Mouse (Mus musculus): ENCODE measurements around the gene Stx1a. TPM values are rescaled to one million over a fixed set of nuclear protein-coding genes. Genes with fewer than 3 reads are reported as not detected.
"Not testable (repeated sequence)": the region's sequence is repeated elsewhere in the genome, so short reads cannot be mapped to it uniquely, and the experiment has no call there.

Gene Stx1a
- polyA plus RNA-seq, 2 experiments, result 11.4 to 39.2 TPM

GRCm38 (mm10) chr5:135040059-135040458 is 16.8 kb downstream of the Stx1a start:
- no peak overlapping the region for H3K9ac ChIP-seq (ENCODE audit: low read depth, low read length, severe bottlenecking)
- WGBS, result 72% methylated on average over 6 of the region's 6 CpGs

GRCm38 (mm10) chr5:135040777-135041176 is 17.5 kb downstream of the Stx1a start:
- Histone ChIP-seq H3K4me3 (replicated peaks; ENCODE audit: low read length) (no peak overlapping the region), H3K36me3 (ENCODE audit: control insufficient read depth, insufficient read depth, low read length) (peaks cover 49% of the 10 kb centered on the region), H3K4me1 (ENCODE audit: control insufficient read depth, insufficient read depth, low read length) (no peaks in the 10 kb centered on the region), H3K27ac (replicated peaks; ENCODE audit: low read depth, low read length) (no peak overlapping the region), H3K4me2 (replicated peaks; ENCODE audit: low read depth, low read length, severe bottlenecking) (no peak overlapping the region), H3K27me3 (ENCODE audit: control insufficient read depth, insufficient read depth, low read length) (no peaks in the 10 kb centered on the region), H3K9me3 (ENCODE audit: control insufficient read depth, low read length) (no peaks in the 10 kb centered on the region), H3K9ac (ENCODE audit: low read depth, low read length, severe bottlenecking) (no peak overlapping the region)
- 77% methylated on average over 11 of the region's 11 CpGs for WGBS
- TF ChIP-seq POLR2A (IDR thresholded peaks at IDR 0.05; ENCODE audit: borderline replicate concordance, extremely low read depth, insufficient read depth, insufficient read length), result no peak
- ATAC-seq (ENCODE audit: low FRiP score, low read depth), result no peak
- DNase-seq (ENCODE audit: low spot score), result no peak

More at GRCm38 (mm10) chr5:135040059-135040458, 16.8 kb downstream of the Stx1a start:
- Histone ChIP-seq H3K4me2 (replicated peaks; ENCODE audit: low read depth, low read length, severe bottlenecking) (no peak overlapping the region), H3K27ac (replicated peaks; ENCODE audit: low read depth, low read length) (no peak overlapping the region), H3K4me3 (replicated peaks; ENCODE audit: low read length) (no peak overlapping the region), H3K27me3 (ENCODE audit: control insufficient read depth, insufficient read depth, low read length) (no peaks in the 10 kb centered on the region), H3K4me1 (ENCODE audit: control insufficient read depth, insufficient read depth, low read length) (no peaks in the 10 kb centered on the region), H3K9me3 (ENCODE audit: control insufficient read depth, low read length) (no peaks in the 10 kb centered on the region), H3K36me3 (ENCODE audit: control insufficient read depth, insufficient read depth, low read length) (peaks cover 42% of the 10 kb centered on the region)
- ATAC-seq (ENCODE audit: low FRiP score, low read depth), result no peak
- DNase-seq (ENCODE audit: low spot score), result no peak
- no peak for TF ChIP-seq POLR2A (IDR thresholded peaks at IDR 0.05; ENCODE audit: borderline replicate concordance, extremely low read depth, insufficient read depth, insufficient read length)

GRCm38 (mm10) chr5:135042105-135042788 is 19.0 kb downstream of the Stx1a start:
- Histone ChIP-seq H3K36me3 (ENCODE audit: control insufficient read depth, insufficient read depth, low read length) (peaks cover 55% of the 10 kb centered on the region), H3K4me1 (ENCODE audit: control insufficient read depth, insufficient read depth, low read length) (no peaks in the 10 kb centered on the region), H3K27me3 (ENCODE audit: control insufficient read depth, insufficient read depth, low read length) (no peaks in the 10 kb centered on the region), H3K9ac (ENCODE audit: low read depth, low read length, severe bottlenecking) (no peak overlapping the region), H3K9me3 (ENCODE audit: control insufficient read depth, low read length) (no peaks in the 10 kb centered on the region), H3K4me2 (replicated peaks; ENCODE audit: low read depth, low read length, severe bottlenecking) (no peak overlapping the region), H3K4me3 (replicated peaks; ENCODE audit: low read length) (no peak overlapping the region), H3K27ac (replicated peaks; ENCODE audit: low read depth, low read length) (no peak overlapping the region)
- no peak for DNase-seq (ENCODE audit: low spot score)
- TF ChIP-seq POLR2A (IDR thresholded peaks at IDR 0.05; ENCODE audit: borderline replicate concordance, extremely low read depth, insufficient read depth, insufficient read length), result no peak
- WGBS, result 32% methylated on average over 21 of the region's 21 CpGs
- no peak for ATAC-seq (ENCODE audit: low FRiP score, low read depth)

GRCm38 (mm10) chr5:135044575-135044974 is 21.3 kb downstream of the Stx1a start:
- H3K4me2 ChIP-seq (replicated peaks; ENCODE audit: low read depth, low read length, severe bottlenecking), result no peak overlapping the region
- no peak overlapping the region for H3K9ac ChIP-seq (ENCODE audit: low read depth, low read length, severe bottlenecking)
- H3K27ac ChIP-seq (replicated peaks; ENCODE audit: low read depth, low read length), result no peak overlapping the region
- WGBS, result 92% methylated on average over 3 of the region's 3 CpGs
- H3K4me1 ChIP-seq (ENCODE audit: control insufficient read depth, insufficient read depth, low read length), result no peaks in the 10 kb centered on the region
- DNase-seq (ENCODE audit: low spot score), result no peak
- peaks cover 52% of the 10 kb centered on the region for H3K36me3 ChIP-seq (ENCODE audit: control insufficient read depth, insufficient read depth, low read length)
- H3K4me3 ChIP-seq (replicated peaks; ENCODE audit: low read length), result no peak overlapping the region
- no peaks in the 10 kb centered on the region for H3K27me3 ChIP-seq (ENCODE audit: control insufficient read depth, insufficient read depth, low read length)
- TF ChIP-seq POLR2A (IDR thresholded peaks at IDR 0.05; ENCODE audit: borderline replicate concordance, extremely low read depth, insufficient read depth, insufficient read length), result no peak
- no peak for ATAC-seq (ENCODE audit: low FRiP score, low read depth)
- H3K9me3 ChIP-seq (ENCODE audit: control insufficient read depth, low read length), result no peaks in the 10 kb centered on the region

- no peak for DNase-seq (ENCODE audit: low spot score)
- H3K27ac ChIP-seq (replicated peaks; ENCODE audit: low read depth, low read length), result no peak overlapping the region
- no peaks in the 10 kb centered on the region for H3K4me1 ChIP-seq (ENCODE audit: control insufficient read depth, insufficient read depth, low read length)
- H3K9ac ChIP-seq (ENCODE audit: low read depth, low read length, severe bottlenecking), result no peak overlapping the region
- peaks cover 67% of the 10 kb centered on the region for H3K36me3 ChIP-seq (ENCODE audit: control insufficient read depth, insufficient read depth, low read length)
- TF ChIP-seq POLR2A (IDR thresholded peaks at IDR 0.05; ENCODE audit: borderline replicate concordance, extremely low read depth, insufficient read depth, insufficient read length), result no peak
- no peak for ATAC-seq (ENCODE audit: low FRiP score, low read depth)
- 94% methylated on average over 5 of the region's 5 CpGs for WGBS
- H3K4me2 ChIP-seq (replicated peaks; ENCODE audit: low read depth, low read length, severe bottlenecking), result no peak overlapping the region
- no peaks in the 10 kb centered on the region for H3K27me3 ChIP-seq (ENCODE audit: control insufficient read depth, insufficient read depth, low read length)
- H3K4me3 ChIP-seq (replicated peaks; ENCODE audit: low read length), result no peak overlapping the region
- H3K9me3 ChIP-seq (ENCODE audit: control insufficient read depth, low read length), result no peaks in the 10 kb centered on the region
Measured at GRCm38 (mm10) chr5:135048539-135048938, 25.3 kb downstream of the Stx1a start.

- not testable (repeated sequence) for H3K4me1 ChIP-seq (ENCODE audit: control insufficient read depth, insufficient read depth, low read length); H3K9me3 ChIP-seq (ENCODE audit: control insufficient read depth, low read length); ATAC-seq (ENCODE audit: low FRiP score, low read depth); H3K4me2 ChIP-seq (replicated peaks; ENCODE audit: low read depth, low read length, severe bottlenecking); DNase-seq (ENCODE audit: low spot score); H3K27me3 ChIP-seq (ENCODE audit: control insufficient read depth, insufficient read depth, low read length); H3K27ac ChIP-seq (replicated peaks; ENCODE audit: low read depth, low read length); H3K9ac ChIP-seq (ENCODE audit: low read depth, low read length, severe bottlenecking); H3K4me3 ChIP-seq (replicated peaks; ENCODE audit: low read length)
- WGBS, result 83% methylated on average over 5 of the region's 6 CpGs
- peaks cover 69% of the 10 kb centered on the region for H3K36me3 ChIP-seq (ENCODE audit: control insufficient read depth, insufficient read depth, low read length)
Measured at GRCm38 (mm10) chr5:135049268-135049667, 26.0 kb downstream of the Stx1a start.

Measured in limb, embryonic 14.5 days (tissue).